Mouse (Mus musculus): Measurements from ENCODE around the gene Dusp12. TPM values are rescaled to one million over a fixed set of nuclear protein-coding genes. Genes with fewer than 3 reads are reported as not detected.

Gene Dusp12
- polyA plus RNA-seq, 1 experiment from 2014 or later: 44.0 TPM

DNA sequence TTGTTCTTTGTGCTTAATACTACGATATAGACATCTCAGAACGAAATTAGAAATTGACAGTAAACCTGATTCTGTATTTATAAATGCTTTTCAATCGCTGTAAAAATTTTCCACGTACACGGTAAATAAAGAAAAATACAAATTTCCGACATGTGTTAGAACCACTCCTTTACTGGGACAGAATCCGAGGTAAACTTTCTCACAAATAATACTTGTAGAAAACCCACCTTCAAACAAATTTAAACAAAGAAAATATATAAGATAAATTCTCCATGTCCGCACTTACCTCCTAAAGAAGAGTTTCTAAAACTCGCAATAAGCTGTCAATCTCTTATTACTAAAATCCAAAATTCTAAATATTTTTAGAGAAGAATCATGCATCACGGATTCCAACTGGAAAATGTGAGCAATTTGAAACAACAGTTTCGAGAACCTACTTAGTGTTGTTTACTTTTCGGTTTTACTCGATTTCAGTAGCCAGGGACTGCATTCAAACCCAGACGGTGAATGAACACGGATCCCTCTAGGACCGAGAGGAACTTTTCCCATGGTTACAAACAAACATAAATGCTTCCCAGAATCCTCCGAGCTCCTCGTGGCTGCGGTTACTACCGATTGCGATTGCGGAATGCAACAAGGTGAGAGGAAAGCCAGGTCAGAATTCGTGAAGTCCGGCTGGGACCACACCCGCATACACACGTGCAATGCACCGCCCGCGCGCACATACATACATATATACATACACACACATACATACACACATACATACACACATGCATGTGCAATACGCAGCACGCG lies 17.0 kb downstream of the Dusp12 start:
- peaks cover 8% of the 10 kb centered on the region for H3K4me1 ChIP-seq (ENCODE audit: control insufficient read depth, insufficient read depth, low read length)

DNA sequence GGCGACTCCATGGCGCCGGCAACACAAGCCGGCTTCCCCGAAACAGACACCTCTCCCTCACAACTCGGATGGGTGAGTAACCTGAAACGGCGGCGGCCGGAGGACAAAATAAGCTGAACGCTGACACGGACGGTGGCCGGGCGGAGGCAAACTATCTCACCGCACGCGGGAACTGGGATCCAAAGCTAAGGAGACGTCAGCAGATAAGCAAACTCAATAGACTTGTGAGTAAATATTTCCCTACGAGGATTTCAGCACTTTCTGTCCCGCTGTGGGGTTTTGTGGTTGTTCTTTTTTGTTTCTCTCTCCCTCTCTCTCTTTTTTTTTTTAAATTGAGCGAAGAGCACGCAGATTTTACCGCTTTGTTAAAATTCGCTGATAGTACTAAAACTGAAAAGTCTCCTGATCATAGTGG lies 17.6 kb downstream of the Dusp12 start, which contains the start of gene Atf6:
TSS of gene Atf6 (minus strand) at position 81 of the 415 bp plus-strand sequence.
- under 1% methylated on average over 25 of the region's 25 CpGs for WGBS
- H3K27ac ChIP-seq (replicated peaks; ENCODE audit: low read depth, low read length): peak within 1 kb of the TSS; percentile 66
- H3K27me3 ChIP-seq (ENCODE audit: control insufficient read depth, insufficient read depth, low read length): no peaks in the 10 kb centered on the region
- H3K36me3 ChIP-seq (ENCODE audit: control insufficient read depth, insufficient read depth, low read length): no peaks in the 10 kb centered on the region
- H3K9me3 ChIP-seq (ENCODE audit: control insufficient read depth, low read length): no peaks in the 10 kb centered on the region
- peak; percentile 96 for DNase-seq
- peak within 1 kb of the TSS; percentile 74 for H3K4me2 ChIP-seq (ENCODE audit: low read length)
- peak; percentile 82 for ATAC-seq (ENCODE audit: low FRiP score, low TSS enrichment)
- peak within 1 kb of the TSS; percentile 74 for H3K9ac ChIP-seq (replicated peaks; ENCODE audit: low read length)
- peaks cover 8% of the 10 kb centered on the region for H3K4me1 ChIP-seq (ENCODE audit: control insufficient read depth, insufficient read depth, low read length)
- peak within 1 kb of the TSS; percentile 63 for H3K4me3 ChIP-seq (replicated peaks; ENCODE audit: low read depth, low read length)

More for the DNA sequence above, 17.0 kb downstream of the Dusp12 start:
- Histone ChIP-seq H3K9ac (replicated peaks; ENCODE audit: low read length) (peak overlapping the region; percentile 74; the same call in 1 of the 2 replicates), H3K36me3 (ENCODE audit: control insufficient read depth, insufficient read depth, low read length) (peaks cover 3% of the 10 kb centered on the region; the same call in 1 of the 2 replicates), H3K4me3 (replicated peaks; ENCODE audit: low read depth, low read length) (peak overlapping the region; percentile 63), H3K9me3 (ENCODE audit: control insufficient read depth, low read length) (no peaks in the 10 kb centered on the region), H3K27ac (replicated peaks; ENCODE audit: low read depth, low read length) (0 out of 2 replicates have a peak overlapping the region, but pooled peaks have one; percentile 28), H3K27me3 (ENCODE audit: control insufficient read depth, insufficient read depth, low read length) (no peaks in the 10 kb centered on the region), H3K4me2 (ENCODE audit: low read length) (peak overlapping the region; percentile 74)
- ATAC-seq (ENCODE audit: low FRiP score, low TSS enrichment): peak; percentile 87
- under 1% methylated on average over 33 of the region's 33 CpGs for WGBS
- DNase-seq: peak; percentile 92

DNA sequence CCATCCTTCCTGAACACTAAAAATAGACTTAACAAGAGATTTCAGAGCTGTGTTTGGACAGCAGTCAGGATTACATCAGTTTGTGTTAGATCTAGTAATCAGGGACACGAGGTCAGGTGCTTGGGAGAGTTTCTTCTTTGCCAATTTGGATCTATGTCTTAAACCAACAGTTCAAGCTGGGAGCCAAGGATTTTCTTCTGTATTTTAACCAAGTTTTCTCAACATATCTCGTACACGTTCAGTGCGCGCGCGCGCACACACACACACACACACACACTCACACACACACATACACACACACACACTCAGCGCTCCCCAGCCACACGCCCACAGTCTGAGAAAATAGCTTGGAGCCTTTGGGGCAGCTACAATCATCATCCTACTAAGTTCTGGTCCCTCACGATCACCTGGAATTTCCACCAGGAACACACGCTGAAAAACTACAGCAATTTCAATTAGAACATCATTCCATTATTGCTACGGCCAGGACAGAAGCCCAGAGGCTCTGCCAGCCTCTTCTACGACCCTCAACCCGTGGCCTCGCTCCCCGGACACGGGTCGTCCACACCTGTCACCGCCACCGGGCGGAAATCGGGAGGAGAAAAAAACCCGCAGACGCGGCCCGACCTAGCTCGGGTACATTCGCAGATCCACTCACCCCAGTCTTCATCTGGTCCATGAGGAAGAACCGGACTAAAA lies 18.2 kb downstream of the Dusp12 start:
- ATAC-seq (ENCODE audit: low FRiP score, low TSS enrichment) (peak; percentile 57), DNase-seq (no peak)
- 3% methylated on average over 30 of the region's 30 CpGs for WGBS
- Histone ChIP-seq H3K4me3 (replicated peaks; ENCODE audit: low read depth, low read length) (peak overlapping the region; percentile 63), H3K4me2 (ENCODE audit: low read length) (peak overlapping the region; percentile 74), H3K4me1 (ENCODE audit: control insufficient read depth, insufficient read depth, low read length) (peaks cover 8% of the 10 kb centered on the region), H3K9me3 (ENCODE audit: control insufficient read depth, low read length) (no peaks in the 10 kb centered on the region), H3K27me3 (ENCODE audit: control insufficient read depth, insufficient read depth, low read length) (no peaks in the 10 kb centered on the region), H3K36me3 (ENCODE audit: control insufficient read depth, insufficient read depth, low read length) (no peaks in the 10 kb centered on the region), H3K27ac (replicated peaks; ENCODE audit: low read depth, low read length) (peak overlapping the region; percentile 66), H3K9ac (replicated peaks; ENCODE audit: low read length) (peak overlapping the region; percentile 74)

DNA sequence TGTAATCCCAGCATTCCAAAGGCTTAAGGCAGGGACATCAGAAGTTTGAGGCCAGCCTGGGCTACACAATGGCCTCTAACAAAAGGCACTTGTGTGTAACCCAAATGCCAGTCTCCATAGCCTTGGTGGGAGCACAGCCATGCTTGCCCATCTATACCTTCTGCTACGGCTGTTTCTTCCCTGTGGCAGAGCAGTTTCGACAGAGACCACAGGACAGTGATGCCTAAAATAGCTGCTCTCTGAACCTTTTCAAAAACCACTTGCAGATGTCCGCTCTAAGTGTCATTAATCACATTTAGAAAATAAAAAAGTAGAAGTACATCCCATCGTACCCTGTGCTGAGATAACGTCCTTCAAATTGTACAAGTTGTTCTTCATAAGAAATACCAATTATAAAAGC lies 19.9 kb downstream of the Dusp12 start:
- Histone ChIP-seq H3K9ac (replicated peaks; ENCODE audit: low read length) (no peak overlapping the region), H3K27me3 (ENCODE audit: control insufficient read depth, insufficient read depth, low read length) (no peaks in the 10 kb centered on the region), H3K4me3 (replicated peaks; ENCODE audit: low read depth, low read length) (no peak overlapping the region), H3K4me1 (ENCODE audit: control insufficient read depth, insufficient read depth, low read length) (peaks cover 8% of the 10 kb centered on the region), H3K36me3 (ENCODE audit: control insufficient read depth, insufficient read depth, low read length) (no peaks in the 10 kb centered on the region), H3K27ac (replicated peaks; ENCODE audit: low read depth, low read length) (no peak overlapping the region), H3K9me3 (ENCODE audit: control insufficient read depth, low read length) (no peaks in the 10 kb centered on the region), H3K4me2 (ENCODE audit: low read length) (no peak overlapping the region)
- DNase-seq (no peak), ATAC-seq (ENCODE audit: low FRiP score, low TSS enrichment) (no peak)
- 92% methylated on average over 5 of the region's 5 CpGs for WGBS

DNA sequence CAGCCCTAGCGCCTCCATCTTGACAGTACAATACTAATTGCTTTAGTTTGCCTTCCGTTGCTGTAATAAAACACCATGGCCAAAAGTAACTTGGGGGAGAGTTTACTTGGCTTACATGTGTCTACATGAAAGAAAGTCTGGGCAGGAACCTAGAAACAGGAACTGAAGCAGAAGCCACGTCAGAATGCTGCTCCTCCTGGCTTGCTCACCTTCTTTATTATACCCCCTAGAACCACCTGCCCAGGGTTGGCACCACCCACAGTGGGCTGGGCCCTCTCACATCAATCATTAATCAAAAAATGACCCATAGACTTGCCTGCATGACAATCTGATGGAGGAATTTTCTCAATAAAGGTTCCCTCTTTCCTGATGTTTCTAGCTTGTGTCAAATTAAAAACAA lies 20.6 kb downstream of the Dusp12 start:
- whole genome bisulfite sequencing: 91% methylated on average over 3 of the region's 3 CpGs
- Histone ChIP-seq H3K36me3 (ENCODE audit: control insufficient read depth, insufficient read depth, low read length) (no peaks in the 10 kb centered on the region), H3K27ac (replicated peaks; ENCODE audit: low read depth, low read length) (no peak overlapping the region), H3K4me3 (replicated peaks; ENCODE audit: low read depth, low read length) (no peak overlapping the region), H3K9ac (replicated peaks; ENCODE audit: low read length) (no peak overlapping the region), H3K4me2 (ENCODE audit: low read length) (no peak overlapping the region), H3K4me1 (ENCODE audit: control insufficient read depth, insufficient read depth, low read length) (peaks cover 8% of the 10 kb centered on the region), H3K9me3 (ENCODE audit: control insufficient read depth, low read length) (no peaks in the 10 kb centered on the region), H3K27me3 (ENCODE audit: control insufficient read depth, insufficient read depth, low read length) (no peaks in the 10 kb centered on the region)
- DNase-seq (no peak), ATAC-seq (ENCODE audit: low FRiP score, low TSS enrichment) (no peak)

DNA sequence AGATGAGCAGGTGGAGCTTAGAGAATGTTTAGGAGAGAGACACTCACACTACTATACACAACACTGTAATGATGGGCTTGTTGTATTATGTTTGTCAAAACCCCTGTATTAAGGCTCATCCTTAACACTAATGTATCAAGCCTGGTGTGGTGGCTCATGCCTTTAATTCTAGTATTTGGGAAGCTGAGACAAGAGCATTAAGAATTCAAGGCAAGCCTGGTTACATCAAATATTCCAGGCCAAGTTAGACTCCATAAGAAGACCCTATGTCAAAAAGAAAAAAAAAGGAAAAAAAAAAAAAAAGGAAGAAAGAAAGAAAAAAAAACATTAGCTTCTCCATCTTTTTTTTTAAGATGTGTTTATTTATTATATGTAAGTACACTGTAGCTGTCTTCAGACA lies 21.1 kb downstream of the Dusp12 start:
- ATAC-seq (ENCODE audit: low FRiP score, low TSS enrichment) (no peak), DNase-seq (no peak)
- peaks cover 8% of the 10 kb centered on the region for H3K4me1 ChIP-seq (ENCODE audit: control insufficient read depth, insufficient read depth, low read length)
- H3K4me3 ChIP-seq (replicated peaks; ENCODE audit: low read depth, low read length): no peak overlapping the region
- no peaks in the 10 kb centered on the region for H3K9me3 ChIP-seq (ENCODE audit: control insufficient read depth, low read length)
- H3K4me2 ChIP-seq (ENCODE audit: low read length): no peak overlapping the region
- no peaks in the 10 kb centered on the region for H3K27me3 ChIP-seq (ENCODE audit: control insufficient read depth, insufficient read depth, low read length)
- no peak overlapping the region for H3K27ac ChIP-seq (replicated peaks; ENCODE audit: low read depth, low read length)
- H3K9ac ChIP-seq (replicated peaks; ENCODE audit: low read length): no peak overlapping the region
- H3K36me3 ChIP-seq (ENCODE audit: control insufficient read depth, insufficient read depth, low read length): no peaks in the 10 kb centered on the region

DNA sequence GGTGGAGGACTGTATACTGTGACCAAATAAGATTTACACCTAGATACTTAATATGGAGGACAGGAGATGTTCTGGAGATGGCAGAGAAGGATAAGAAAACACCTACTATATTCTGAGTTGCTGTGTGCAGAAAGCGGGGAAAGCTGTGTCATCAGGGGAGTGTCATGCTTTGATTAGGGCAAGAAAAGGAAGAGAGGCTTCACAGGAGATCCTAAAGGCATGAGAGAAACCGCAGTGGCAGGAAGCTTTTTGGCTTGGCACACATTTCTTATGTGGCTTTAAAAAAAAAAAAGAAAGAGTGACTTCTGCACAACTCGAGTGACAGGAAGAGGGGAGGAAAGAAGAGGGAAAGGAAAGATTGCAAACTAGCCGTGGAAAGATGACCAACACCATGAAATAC lies 22.3 kb downstream of the Dusp12 start:
- no peak for ATAC-seq (ENCODE audit: low FRiP score, low TSS enrichment)
- no peak overlapping the region for H3K4me2 ChIP-seq (ENCODE audit: low read length)
- no peaks in the 10 kb centered on the region for H3K9me3 ChIP-seq (ENCODE audit: control insufficient read depth, low read length)
- DNase-seq: no peak
- H3K27me3 ChIP-seq (ENCODE audit: control insufficient read depth, insufficient read depth, low read length): no peaks in the 10 kb centered on the region
- no peak overlapping the region for H3K9ac ChIP-seq (replicated peaks; ENCODE audit: low read length)
- peaks cover 8% of the 10 kb centered on the region for H3K4me1 ChIP-seq (ENCODE audit: control insufficient read depth, insufficient read depth, low read length)
- no peaks in the 10 kb centered on the region for H3K36me3 ChIP-seq (ENCODE audit: control insufficient read depth, insufficient read depth, low read length)
- WGBS: 74% methylated on average over 4 of the region's 4 CpGs
- H3K4me3 ChIP-seq (replicated peaks; ENCODE audit: low read depth, low read length): no peak overlapping the region
- H3K27ac ChIP-seq (replicated peaks; ENCODE audit: low read depth, low read length): no peak overlapping the region

DNA sequence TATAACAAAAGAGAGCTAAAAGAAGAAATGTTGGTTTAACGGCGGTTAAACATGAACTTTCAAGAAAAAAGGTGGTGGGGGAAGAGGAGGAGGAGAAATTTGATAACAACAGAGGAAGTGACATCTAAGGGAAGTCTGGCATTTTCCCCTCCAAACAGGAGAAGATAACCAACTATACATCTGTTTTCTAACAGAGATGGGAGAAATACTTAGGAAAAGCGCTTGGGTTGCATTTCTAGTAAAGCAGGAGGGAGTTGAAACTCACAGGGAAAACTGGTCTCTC lies 23.0 kb downstream of the Dusp12 start:
- DNase-seq (no peak), ATAC-seq (ENCODE audit: low FRiP score, low TSS enrichment) (no peak)
- 79% methylated on average over 3 of the region's 3 CpGs for WGBS
- H3K9me3 ChIP-seq (ENCODE audit: control insufficient read depth, low read length): no peaks in the 10 kb centered on the region
- peaks cover 8% of the 10 kb centered on the region for H3K4me1 ChIP-seq (ENCODE audit: control insufficient read depth, insufficient read depth, low read length)
- no peak overlapping the region for H3K27ac ChIP-seq (replicated peaks; ENCODE audit: low read depth, low read length)
- H3K9ac ChIP-seq (replicated peaks; ENCODE audit: low read length): no peak overlapping the region
- no peaks in the 10 kb centered on the region for H3K27me3 ChIP-seq (ENCODE audit: control insufficient read depth, insufficient read depth, low read length)
- H3K4me2 ChIP-seq (ENCODE audit: low read length): no peak overlapping the region
- no peaks in the 10 kb centered on the region for H3K36me3 ChIP-seq (ENCODE audit: control insufficient read depth, insufficient read depth, low read length)
- no peak overlapping the region for H3K4me3 ChIP-seq (replicated peaks; ENCODE audit: low read depth, low read length)

Measured in midbrain, embryonic 14.5 days (tissue).